Mouse (Mus musculus) intestine, embryonic 16.5 days (tissue): ENCODE data around the gene Nxt1. TPM values are rescaled to one million over a fixed set of nuclear protein-coding genes. Genes with fewer than 3 reads are reported as not detected.

Source experiments
- ATAC-seq: fragments of 200-750 bp; cut with Nextera tagmentation; 2 replicates; pipeline ENCODE4 v1.8.0; 2017; ENCODE audit warnings: moderate TSS enrichment, moderate library complexity
- H3K27ac ChIP-seq: fragments of 300-500 bp; sonication (generic); 2 replicates; pipeline ENCODE4 v1.5.1; 2014; ENCODE audit warnings: mild to moderate bottlenecking, low read length
- H3K27me3 ChIP-seq: fragments of 300-500 bp; sonication (generic); replicated peaks from 2 replicates; pipeline ENCODE4 v1.6.1; 2014; ENCODE audit warnings: low read length, control low read depth, mixed read lengths; ENCODE audit not compliant: control insufficient read depth, insufficient read depth
- H3K36me3 ChIP-seq: fragments of 300-500 bp; sonication (generic); 2 replicates; pipeline ENCODE4 v1.6.1; 2014; ENCODE audit warnings: low read length, control low read depth; ENCODE audit not compliant: control insufficient read depth, insufficient read depth
- H3K4me1 ChIP-seq: fragments of 300-500 bp; sonication (generic); 2 replicates; pipeline ENCODE4 v1.6.1; 2014; ENCODE audit warnings: low read length, control low read depth, mixed read lengths; ENCODE audit not compliant: control insufficient read depth, insufficient read depth
- H3K4me2 ChIP-seq: fragments of 300-500 bp; sonication (generic); 2 replicates; pipeline ENCODE4 v1.6.1; 2014; ENCODE audit warnings: low read depth, low read length, control low read depth
- H3K4me3 ChIP-seq: fragments of 300-500 bp; sonication (generic); 2 replicates; pipeline ENCODE4 v1.5.1; 2014; ENCODE audit warnings: mild to moderate bottlenecking, low read length
- H3K9ac ChIP-seq: fragments of 300-500 bp; sonication (generic); 2 replicates; pipeline ENCODE4 v1.6.1; 2014; ENCODE audit warnings: low read depth, low read length
- H3K9me3 ChIP-seq: fragments of 300-500 bp; sonication (generic); 2 replicates; pipeline ENCODE4 v1.6.1; 2016; ENCODE audit warnings: low read length, control low read depth; ENCODE audit not compliant: control insufficient read depth
- WGBS: fragments of 180-500 bp; shearing (Covaris S2); extraction: QIAGEN DNeasy Blood & Tissue Kit; methylation state at CpG from one replicate; pipeline ENCODE4 v1.1.7; 2014; 5-methylcytosine and 5-hydroxymethylcytosine counted together
- polyA plus RNA-seq: library from polyadenylated mRNA; unstranded; fragments of >200 nt; fragmentation: Nextera tagmentation; extraction: Ambion mirVana; gene quantifications from 2 replicates; pipeline ENCODE4 v1.2.1, GENCODE M21; 2015

Gene Nxt1
- polyA plus RNA-seq, 1 experiment from 2014 or later: 65.2 TPM

GRCm38 (mm10) chr2:148685709-148686108 is 13.3 kb downstream of the Nxt1 start:
- Histone ChIP-seq H3K27me3 (no peaks in the 10 kb centered on the region), H3K9me3 (no peaks in the 10 kb centered on the region), H3K27ac (no peak overlapping the region), H3K36me3 (peaks cover 21% of the 10 kb centered on the region), H3K4me3 (no peak overlapping the region), H3K9ac (no peak overlapping the region), H3K4me2 (no peak overlapping the region), H3K4me1 (peaks cover 12% of the 10 kb centered on the region)
- 79% methylated on average over 3 of the region's 3 CpGs for WGBS
- no peak for ATAC-seq

DNA sequence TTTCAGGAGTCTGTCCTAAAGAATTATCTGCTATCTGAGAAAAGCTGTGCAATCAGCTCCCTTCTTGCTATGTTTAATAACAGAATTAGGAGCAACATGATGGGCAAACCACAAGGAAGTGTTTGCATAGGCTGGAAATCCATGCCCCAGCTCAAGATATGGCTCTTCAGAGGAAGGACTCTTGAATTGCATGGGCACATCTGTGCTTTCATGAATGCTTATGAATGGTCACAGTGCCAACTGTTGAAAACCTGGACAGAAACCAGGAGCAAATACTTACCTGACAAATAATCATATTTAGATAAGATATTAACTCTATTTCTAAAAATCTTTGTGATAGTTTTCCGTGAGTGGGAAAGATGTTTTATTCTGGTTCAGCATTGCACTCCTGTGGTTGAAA is 14.5 kb downstream of the Nxt1 start:
- Histone ChIP-seq H3K27me3 (no peaks in the 10 kb centered on the region), H3K36me3 (peaks cover 25% of the 10 kb centered on the region)
- no peak for ATAC-seq

GRCm38 (mm10) chr2:148687971-148688370 is 15.6 kb downstream of the Nxt1 start:
- peak overlapping the region; percentile 19; the same call in 1 of the 2 replicates for H3K27ac ChIP-seq
- H3K4me3 ChIP-seq: no peak overlapping the region
- H3K27me3 ChIP-seq: no peaks in the 10 kb centered on the region
- H3K36me3 ChIP-seq: peaks cover 25% of the 10 kb centered on the region
- H3K9ac ChIP-seq: no peak overlapping the region
- no peaks in the 10 kb centered on the region for H3K9me3 ChIP-seq
- H3K4me1 ChIP-seq: 0 out of 2 replicates have a peak, but pooled peaks cover 2% of the 10 kb centered on the region
- WGBS: 90% methylated on average over 5 of the region's 5 CpGs
- 0 out of 2 replicates have a peak, but pooled peaks have one; percentile 43 for ATAC-seq
- no peak overlapping the region for H3K4me2 ChIP-seq

More for the DNA sequence above, 14.5 kb downstream of the Nxt1 start:
- H3K4me2 ChIP-seq: no peak overlapping the region
- no peak overlapping the region for H3K4me3 ChIP-seq
- H3K4me1 ChIP-seq: peaks cover 9% of the 10 kb centered on the region
- no peak overlapping the region for H3K27ac ChIP-seq
- H3K9me3 ChIP-seq: no peaks in the 10 kb centered on the region
- WGBS: 82% methylated on average over 1 of the region's 1 CpGs
- H3K9ac ChIP-seq: no peak overlapping the region

GRCm38 (mm10) chr2:148689444-148690140 is 17.2 kb downstream of the Nxt1 start:
- ATAC-seq: no peak
- H3K36me3 ChIP-seq: peaks cover 23% of the 10 kb centered on the region

GRCm38 (mm10) chr2:148690291-148690690 is 17.9 kb downstream of the Nxt1 start:
- Histone ChIP-seq H3K4me2 (no peak overlapping the region), H3K9ac (no peak overlapping the region), H3K9me3 (no peaks in the 10 kb centered on the region), H3K27ac (no peak overlapping the region), H3K4me3 (no peak overlapping the region), H3K4me1 (no peaks in the 10 kb centered on the region), H3K36me3 (peaks cover 19% of the 10 kb centered on the region), H3K27me3 (no peaks in the 10 kb centered on the region)
- 91% methylated on average over 3 of the region's 3 CpGs for WGBS
- ATAC-seq: no peak

More at GRCm38 (mm10) chr2:148689444-148690140, 17.2 kb downstream of the Nxt1 start:
- no peaks in the 10 kb centered on the region for H3K27me3 ChIP-seq
- no peaks in the 10 kb centered on the region for H3K9me3 ChIP-seq
- H3K4me1 ChIP-seq: 0 out of 2 replicates have a peak, but pooled peaks cover 2% of the 10 kb centered on the region
- H3K4me3 ChIP-seq: no peak overlapping the region
- 92% methylated on average over 6 of the region's 6 CpGs for WGBS
- H3K4me2 ChIP-seq: no peak overlapping the region
- H3K27ac ChIP-seq: no peak overlapping the region
- no peak overlapping the region for H3K9ac ChIP-seq

DNA sequence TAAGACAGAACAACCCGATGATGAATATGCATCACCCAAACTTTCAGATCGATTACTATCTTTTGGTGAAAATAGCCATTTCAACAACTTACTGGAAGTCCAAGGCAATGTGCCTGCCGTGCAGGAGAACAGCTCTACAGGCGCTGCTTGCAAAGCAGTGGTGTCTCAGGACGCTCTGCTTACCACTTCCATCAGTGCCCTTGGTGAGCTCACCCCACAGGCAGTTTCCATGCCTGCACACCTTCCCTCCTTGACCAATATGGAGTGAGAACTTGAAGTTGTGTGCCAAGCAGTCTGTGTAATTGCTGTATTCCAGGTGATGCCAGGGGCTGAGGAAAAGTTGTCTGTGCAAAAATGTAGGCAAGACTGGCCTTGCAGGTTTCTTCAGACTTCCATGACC is 18.4 kb downstream of the Nxt1 start:
- Histone ChIP-seq H3K9me3 (no peaks in the 10 kb centered on the region), H3K4me1 (no peaks in the 10 kb centered on the region), H3K27me3 (no peaks in the 10 kb centered on the region), H3K27ac (no peak overlapping the region), H3K36me3 (peaks cover 19% of the 10 kb centered on the region), H3K4me2 (no peak overlapping the region), H3K4me3 (no peak overlapping the region), H3K9ac (no peak overlapping the region)
- ATAC-seq: no peak
- 93% methylated on average over 5 of the region's 5 CpGs for WGBS

DNA sequence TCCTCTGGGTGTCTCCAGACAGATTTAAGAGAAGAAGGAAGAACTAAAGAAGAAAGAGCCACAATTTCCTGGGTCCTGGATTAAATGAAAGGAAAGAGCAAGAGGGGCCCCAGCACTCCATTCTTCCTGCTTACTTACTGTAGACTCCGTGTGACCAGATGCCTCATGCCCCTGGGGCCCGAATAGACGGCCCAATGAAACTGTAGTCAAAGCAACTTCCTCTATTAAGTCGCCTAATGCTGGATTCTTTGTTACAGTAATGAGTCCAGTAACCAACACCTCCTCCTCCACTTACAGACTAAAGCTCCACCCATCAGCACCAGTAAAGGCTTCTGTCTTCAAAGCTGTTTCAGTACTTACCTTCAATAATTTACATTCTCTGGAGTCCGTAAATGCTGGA is 26.2 kb downstream of the Nxt1 start:
- H3K27ac ChIP-seq: no peak overlapping the region
- H3K9me3 ChIP-seq: no peaks in the 10 kb centered on the region
- no peak overlapping the region for H3K4me3 ChIP-seq
- ATAC-seq: no peak
- H3K36me3 ChIP-seq: no peaks in the 10 kb centered on the region
- no peaks in the 10 kb centered on the region for H3K4me1 ChIP-seq
- 80% methylated on average over 5 of the region's 5 CpGs for WGBS
- no peaks in the 10 kb centered on the region for H3K27me3 ChIP-seq
- H3K4me2 ChIP-seq: no peak overlapping the region
- no peak overlapping the region for H3K9ac ChIP-seq

GRCm38 (mm10) chr2:148706409-148707201 is 34.2 kb downstream of the Nxt1 start:
- H3K27ac ChIP-seq: no peak overlapping the region
- H3K9ac ChIP-seq: no peak overlapping the region
- WGBS: 85% methylated on average over 15 of the region's 15 CpGs
- no peak overlapping the region for H3K4me2 ChIP-seq
- no peaks in the 10 kb centered on the region for H3K9me3 ChIP-seq
- H3K36me3 ChIP-seq: no peaks in the 10 kb centered on the region
- H3K27me3 ChIP-seq: no peaks in the 10 kb centered on the region
- H3K4me1 ChIP-seq: no peaks in the 10 kb centered on the region
- no peak overlapping the region for H3K4me3 ChIP-seq
- no peak for ATAC-seq

- 77% methylated on average over 6 of the region's 6 CpGs for WGBS
- ATAC-seq: no peak
These were observed 34.8 kb downstream of the Nxt1 start for GRCm38 (mm10) chr2:148707202-148707530.

More at GRCm38 (mm10) chr2:148707202-148707530, 34.8 kb downstream of the Nxt1 start:
- H3K36me3 ChIP-seq: no peaks in the 10 kb centered on the region
- no peaks in the 10 kb centered on the region for H3K27me3 ChIP-seq
- H3K27ac ChIP-seq: no peak overlapping the region
- no peak overlapping the region for H3K4me3 ChIP-seq
- no peaks in the 10 kb centered on the region for H3K4me1 ChIP-seq
- H3K9ac ChIP-seq: no peak overlapping the region
- no peak overlapping the region for H3K4me2 ChIP-seq
- H3K9me3 ChIP-seq: no peaks in the 10 kb centered on the region
